Comparison of ENCODE assay signal across 9 mouse cellular contexts in genomic region chr3:82903613-82904205, GRCm38 (mm10). TPM values are rescaled to one million over a fixed set of nuclear protein-coding genes. Genes with fewer than 3 reads are reported as not detected.
DNase-seq lines count a peak whose midpoint lies in the region; ATAC-seq lines count a peak whose summit lies in the region.
"Had no signal": no experiment of that assay in that cellular context is flagged by ENCODE, and none has a peak within 500 bp of the region (broad histone marks: within the 10 kb centered on the region; RNA-seq: fewer than 3 reads in every experiment).

TSS of gene Lrat (minus strand) at chr3:82903973.

- intact Hi-C loops in heart, postnatal 14 days (cut with DNase I), result no loop called here

- ATAC-seq in frontal cortex, adult (ENCODE audit: low TSS enrichment), result peak; percentile 55
- ATAC-seq in common myeloid progenitor, adult 5-6 weeks (replicated peaks; ENCODE audit: low read depth, poor library complexity, severe bottlenecking), result peak; percentile 94
- ATAC-seq in megakaryocyte-erythroid progenitor cell, adult 5-6 weeks (replicated peaks; ENCODE audit: low FRiP score, low TSS enrichment, poor library complexity, severe bottlenecking), result 0 out of 2 replicates have a peak, but pooled peaks have one; percentile 37

- no peak for DNase-seq in frontal cortex, postnatal 36 days (ENCODE audit: low spot score in 2 of 2)
- peak; percentile 4 for DNase-seq in heart, postnatal 14 days
- DNase-seq in kidney, postnatal 4 days, result peak; percentile 31 to 49
- peak; percentile 23 for DNase-seq in yolk sac, embryonic 10.5 days (ENCODE audit: low spot score)
- no peak for DNase-seq in left cerebral cortex, adult 18-20 months (ENCODE audit: low spot score in 2 of 2)

RNA-seq across cellular contexts. Expression of gene Lrat, which starts in this region (rescaled TPM):
- not detected in 2 replicates for total RNA-seq in common myeloid progenitor, adult 5-6 weeks (2017)
- total RNA-seq in heart, postnatal 14 days (2021), result under 1 TPM; 0.32 to 0.33 TPM
- not detected in 2 replicates for total RNA-seq in megakaryocyte-erythroid progenitor cell, adult 5-6 weeks (2014; fragmentation: Nextera tagmentation)
- total RNA-seq in megakaryocyte-erythroid progenitor cell, adult 5-6 weeks (2017), result not detected in 2 replicates
- total RNA-seq in left cerebral cortex, adult 18-20 months (2021), result under 1 TPM in 1 of 2 experiments, not detected in 1; 0.07 TPM
- total RNA-seq: MEL had no signal

Comparison
In these comparisons a context has a peak if more than half of its experiments do, and no peak if none do; other contexts are left out.
1. Peak in ATAC-seq in common myeloid progenitor, adult 5-6 weeks; RNA of the gene not detected or under 1 TPM.
2. Peak in DNase-seq in heart, postnatal 14 days; RNA of the gene not detected or under 1 TPM.
3. Peak in ATAC-seq in megakaryocyte-erythroid progenitor cell, adult 5-6 weeks; RNA of the gene not detected or under 1 TPM.
4. ATAC-seq: peak in every context shown above with its lines; median percentile 94 in common myeloid progenitor, adult 5-6 weeks; 55 in frontal cortex, adult; 37 in megakaryocyte-erythroid progenitor cell, adult 5-6 weeks.
5. DNase-seq: peak in kidney, postnatal 4 days (2 of 2) and yolk sac, embryonic 10.5 days (single experiment); none in frontal cortex, postnatal 36 days (0 of 2) and left cerebral cortex, adult 18-20 months (0 of 2).